Mouse (Mus musculus) lung, embryonic 14.5 days (tissue): Measurements from ENCODE around the gene Trpm6. TPM values are rescaled to one million over a fixed set of nuclear protein-coding genes. Genes with fewer than 3 reads are reported as not detected.

ENCODE experiments used
- ATAC-seq: fragments of 200-750 bp; cut with Nextera tagmentation; 2 replicates; pipeline ENCODE4 v1.8.0; 2017; ENCODE audit warnings: mild to moderate bottlenecking, moderate TSS enrichment, moderate library complexity; ENCODE audit not compliant: insufficient read depth
- DNase-seq: peaks from one replicate; pipeline ENCODE4 v3.0.0-alpha.2; 2015
- H3K27ac ChIP-seq: fragments of 300-500 bp; sonication (generic); 2 replicates; pipeline ENCODE4 v1.5.1; 2014; ENCODE audit warnings: low read depth, mild to moderate bottlenecking, moderate library complexity
- H3K27me3 ChIP-seq: fragments of 300-500 bp; sonication (generic); 2 replicates; pipeline ENCODE4 v1.6.1; 2014; ENCODE audit warnings: low read length, control low read depth; ENCODE audit not compliant: insufficient read depth
- H3K36me3 ChIP-seq: fragments of 300-500 bp; sonication (generic); 2 replicates; pipeline ENCODE4 v1.6.1; 2014; ENCODE audit warnings: control low read depth; ENCODE audit not compliant: insufficient read depth
- H3K4me1 ChIP-seq: fragments of 300-500 bp; sonication (generic); 2 replicates; pipeline ENCODE4 v1.6.1; 2014; ENCODE audit warnings: antibody characterized with exemption, control low read depth; ENCODE audit not compliant: insufficient read depth
- H3K4me2 ChIP-seq: fragments of 300-500 bp; sonication (generic); 2 replicates; pipeline ENCODE4 v1.6.1; 2014; ENCODE audit warnings: mild to moderate bottlenecking
- H3K4me3 ChIP-seq: fragments of 300-500 bp; sonication (generic); 2 replicates; pipeline ENCODE4 v1.5.1; 2014; ENCODE audit warnings: low read depth, low read length
- H3K9ac ChIP-seq: fragments of 300-500 bp; sonication (generic); 2 replicates; pipeline ENCODE4 v1.6.1; 2014
- H3K9me3 ChIP-seq: fragments of 300-500 bp; sonication (generic); 2 replicates; pipeline ENCODE4 v1.6.1; 2016; ENCODE audit warnings: low read depth, low read length, control low read depth
- CTCF ChIP-seq: IDR thresholded peaks from 2 replicates; pipeline ENCODE4 v1.5.1; 2016; ENCODE audit warnings: antibody characterized with exemption, low read depth
- WGBS: fragments of 180-500 bp; shearing (Covaris S2); extraction: QIAGEN DNeasy Blood & Tissue Kit; methylation state at CpG from one replicate; pipeline ENCODE4 v1.1.7; 2014; 5-methylcytosine and 5-hydroxymethylcytosine counted together
- polyA plus RNA-seq: library from polyadenylated mRNA; unstranded; fragments of >200 nt; fragmentation: Nextera tagmentation; extraction: Ambion mirVana; gene quantifications from 2 replicates; pipeline ENCODE4 v1.2.1, GENCODE M21; 2014

Trpm6 gene
- polyA plus RNA-seq, 1 experiment from 2014 or later, result 1.0 TPM

DNA sequence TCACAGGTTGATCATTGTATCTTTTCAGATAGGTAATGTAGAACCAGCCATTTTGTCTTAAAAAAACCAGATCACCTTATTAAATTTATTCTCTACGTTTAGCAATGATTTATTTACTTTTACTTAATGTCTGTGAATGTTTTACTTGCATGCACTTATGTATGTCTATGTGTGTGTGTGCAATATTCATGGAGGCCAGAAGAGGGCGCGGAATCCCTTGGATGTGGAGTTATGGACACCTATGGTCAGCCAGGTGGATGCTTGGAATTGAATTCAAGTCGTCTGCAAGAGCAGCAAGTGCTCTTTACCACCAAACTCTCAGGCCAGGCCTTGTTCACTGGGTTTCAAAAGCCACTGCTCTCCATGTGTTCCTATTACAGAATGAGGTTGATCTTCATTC, 118.5 kb downstream of the Trpm6 start:
- Histone ChIP-seq H3K9ac (no peak overlapping the region), H3K4me3 (no peak overlapping the region), H3K27me3 (no peaks in the 10 kb centered on the region), H3K36me3 (no peaks in the 10 kb centered on the region), H3K27ac (no peak overlapping the region), H3K4me2 (no peak overlapping the region), H3K9me3 (no peaks in the 10 kb centered on the region), H3K4me1 (no peaks in the 10 kb centered on the region)
- 0 out of 2 replicates have a peak, but pooled peaks have one; percentile 13 for TF ChIP-seq CTCF
- WGBS, result 52% methylated on average over 4 of the region's 4 CpGs
- DNase-seq (no peak), ATAC-seq (no peak)

DNA sequence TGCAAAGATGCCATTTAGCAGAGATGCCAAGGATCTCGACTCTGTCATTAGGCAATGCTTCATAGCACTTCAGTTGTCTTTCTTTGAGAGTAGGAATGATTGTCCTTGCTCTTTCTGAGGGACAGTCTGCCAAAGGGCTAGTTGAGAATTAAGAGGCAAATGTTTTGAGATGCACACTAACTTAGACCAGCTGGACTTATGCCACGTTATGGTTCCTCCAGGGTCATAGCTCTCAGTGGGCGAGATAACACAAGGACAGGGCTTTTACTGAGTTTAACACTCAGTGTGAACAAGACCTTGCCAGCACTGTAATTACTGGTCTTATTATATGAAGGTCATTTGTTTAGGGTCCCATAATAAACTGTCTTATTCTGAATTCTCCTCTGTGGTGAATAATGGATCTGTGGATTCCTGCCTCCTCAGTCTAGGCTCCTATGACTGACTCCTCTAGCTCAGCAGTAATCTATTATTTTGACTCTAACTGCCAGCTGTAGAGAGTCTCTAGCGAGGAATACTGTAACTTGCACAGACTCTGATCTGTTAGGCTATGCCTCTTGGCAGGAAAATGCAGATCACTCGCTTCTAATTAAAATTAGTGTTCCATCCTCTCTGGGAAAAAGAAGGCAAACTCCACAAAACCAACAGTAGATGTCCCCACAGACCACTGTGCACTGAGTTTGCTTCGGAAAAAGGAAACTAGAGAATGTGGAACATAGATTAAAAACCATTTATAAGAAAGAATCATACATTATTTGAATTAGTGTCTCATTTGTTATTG, 123.2 kb downstream of the Trpm6 start:
- Histone ChIP-seq H3K4me1 (no peaks in the 10 kb centered on the region), H3K4me2 (no peak overlapping the region), H3K4me3 (no peak overlapping the region), H3K27ac (no peak overlapping the region), H3K9me3 (no peaks in the 10 kb centered on the region), H3K36me3 (no peaks in the 10 kb centered on the region), H3K27me3 (no peaks in the 10 kb centered on the region), H3K9ac (no peak overlapping the region)
- DNase-seq (peak; percentile 67), ATAC-seq (no peak; the same call in 1 of the 2 replicates)
- WGBS, result 50% methylated on average over 6 of the region's 6 CpGs
- TF ChIP-seq CTCF, result peak; percentile 42

DNA sequence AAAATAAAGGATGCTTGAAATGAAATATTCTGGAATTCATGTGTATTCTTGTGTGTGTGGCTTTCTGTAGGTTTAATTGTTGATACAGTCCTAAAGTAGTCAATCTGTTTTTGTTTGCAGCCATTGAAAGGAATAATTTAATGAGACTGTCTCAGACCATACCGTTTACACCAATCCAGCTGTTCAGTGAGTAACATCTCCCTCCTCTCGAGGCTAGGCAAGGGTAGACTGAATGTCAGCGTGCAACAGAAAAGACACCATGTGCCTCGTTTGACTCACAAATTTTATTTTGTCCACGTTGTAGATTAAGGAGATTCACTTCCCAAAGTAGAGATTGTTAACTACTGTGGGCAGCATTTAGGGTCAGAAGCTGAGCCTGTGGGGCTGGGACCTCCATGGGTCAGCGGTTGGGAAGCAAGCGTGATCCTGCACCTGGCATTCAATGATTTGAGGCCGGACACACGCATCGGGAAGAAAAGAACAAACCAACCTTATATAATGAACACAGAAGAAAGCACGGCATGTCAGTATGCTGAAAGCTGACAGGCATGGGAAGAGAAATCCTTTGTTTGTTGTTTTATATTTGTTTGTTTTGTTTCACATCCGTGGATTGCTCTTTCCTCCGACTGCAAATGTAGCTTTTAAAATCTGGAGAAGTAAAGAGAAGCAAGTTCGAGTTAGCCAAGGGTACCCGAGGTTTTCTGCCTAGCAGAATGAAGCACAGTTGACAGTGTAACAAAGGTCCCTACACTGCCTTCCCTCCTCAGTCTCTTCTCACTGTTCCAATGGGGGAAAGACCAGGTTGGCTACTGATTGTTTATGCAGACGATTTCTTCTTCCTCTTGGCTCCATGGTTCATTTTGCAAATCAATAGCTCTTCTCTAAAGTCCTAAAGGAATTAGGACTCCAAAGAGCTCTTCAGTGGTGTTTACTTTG, 124.2 kb downstream of the Trpm6 start:
- Histone ChIP-seq H3K4me2 (no peak overlapping the region), H3K4me1 (no peaks in the 10 kb centered on the region), H3K9me3 (no peaks in the 10 kb centered on the region), H3K27me3 (no peaks in the 10 kb centered on the region), H3K4me3 (no peak overlapping the region), H3K36me3 (no peaks in the 10 kb centered on the region), H3K27ac (no peak overlapping the region), H3K9ac (no peak overlapping the region)
- DNase-seq (no peak), ATAC-seq (no peak)
- no peak for TF ChIP-seq CTCF
- 63% methylated on average over 16 of the region's 16 CpGs for WGBS

DNA sequence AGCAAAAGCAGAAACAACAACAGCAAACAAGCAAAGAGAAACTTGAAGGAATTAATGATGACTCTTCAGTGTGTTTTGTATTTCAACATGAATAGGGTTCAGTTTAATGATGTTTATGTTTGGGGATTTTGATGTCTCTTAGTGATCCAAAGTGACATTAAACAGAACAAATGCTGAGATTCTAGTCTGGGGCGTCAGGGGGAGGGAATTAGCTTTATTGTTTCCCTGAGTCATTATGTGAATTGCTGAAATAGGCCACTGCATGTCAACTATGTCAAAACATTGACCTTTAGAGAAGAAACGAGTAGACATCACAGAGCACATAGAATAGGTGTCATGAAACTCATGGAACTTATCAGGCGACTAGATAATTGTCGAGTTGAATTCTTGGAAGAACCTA, 129.5 kb downstream of the Trpm6 start:
- no peak for DNase-seq
- WGBS, result 61% methylated on average over 4 of the region's 4 CpGs
- TF ChIP-seq CTCF, result no peak
- Histone ChIP-seq H3K4me3 (no peak overlapping the region), H3K9me3 (no peaks in the 10 kb centered on the region), H3K4me1 (no peaks in the 10 kb centered on the region), H3K27me3 (no peaks in the 10 kb centered on the region), H3K36me3 (no peaks in the 10 kb centered on the region), H3K27ac (no peak overlapping the region), H3K9ac (no peak overlapping the region), H3K4me2 (no peak overlapping the region)
- no peak for ATAC-seq

DNA sequence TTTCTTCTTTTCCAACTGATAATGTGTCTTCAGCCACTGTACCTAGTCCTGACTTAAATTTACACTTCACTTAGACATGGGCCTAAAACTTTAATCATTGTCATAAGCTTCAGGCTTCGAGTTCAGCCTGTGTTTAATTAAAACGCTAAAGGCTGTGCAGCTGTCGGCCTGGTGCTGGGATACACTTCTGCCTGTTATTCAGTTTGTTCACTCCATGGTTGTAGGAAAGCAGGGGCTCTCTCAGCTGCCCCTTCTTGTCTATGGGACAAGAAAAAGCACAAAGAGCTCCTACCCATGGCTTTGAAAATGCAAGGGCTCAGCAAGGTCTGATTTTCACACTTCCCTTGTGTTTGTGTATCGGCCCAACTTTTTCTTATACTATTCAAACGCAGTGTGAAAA, 131.4 kb downstream of the Trpm6 start:
- H3K4me3 ChIP-seq, result no peak overlapping the region
- no peak for ATAC-seq
- no peaks in the 10 kb centered on the region for H3K36me3 ChIP-seq
- no peaks in the 10 kb centered on the region for H3K27me3 ChIP-seq
- H3K27ac ChIP-seq, result no peak overlapping the region
- DNase-seq, result no peak
- no peak overlapping the region for H3K4me2 ChIP-seq
- H3K9ac ChIP-seq, result no peak overlapping the region
- TF ChIP-seq CTCF, result no peak
- WGBS, result 71% methylated on average over 5 of the region's 5 CpGs
- H3K9me3 ChIP-seq, result no peaks in the 10 kb centered on the region
- H3K4me1 ChIP-seq, result no peaks in the 10 kb centered on the region

DNA sequence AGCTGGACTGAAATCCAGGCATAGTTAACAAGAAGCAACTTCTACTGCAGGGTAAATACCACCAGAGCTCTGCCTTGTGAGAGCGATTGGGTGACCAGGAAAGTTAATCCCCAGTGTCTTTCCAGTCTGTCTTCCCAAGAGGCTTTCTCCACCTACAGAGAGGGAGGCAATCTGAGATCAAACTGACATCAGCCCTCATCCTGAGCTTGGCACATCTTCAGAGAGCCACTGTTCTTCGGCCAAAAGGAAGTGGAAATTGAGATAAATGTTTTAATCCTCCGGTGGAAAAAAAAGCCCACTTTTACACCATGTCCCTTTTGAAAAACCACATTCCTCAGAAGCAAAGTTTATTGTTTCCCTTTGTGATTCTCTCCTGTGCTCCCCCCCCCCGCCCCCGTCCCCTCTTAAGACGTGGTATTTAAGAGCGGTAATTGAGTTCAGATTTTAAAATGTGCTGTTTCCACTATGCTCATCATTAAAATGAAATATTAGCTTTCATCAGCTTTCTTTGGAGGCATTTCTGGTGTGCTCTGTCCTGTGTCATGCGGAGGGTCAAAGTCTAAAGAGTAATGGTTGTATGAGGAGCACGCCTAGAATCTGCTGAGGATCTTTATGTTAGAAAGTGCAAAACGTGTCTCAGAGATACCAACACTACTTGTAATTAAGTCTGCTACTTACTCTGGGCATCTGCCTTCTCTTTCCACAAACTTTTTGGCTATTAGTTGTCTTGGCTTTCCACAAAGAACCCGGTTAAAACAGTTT, 138.0 kb downstream of the Trpm6 start:
- H3K9me3 ChIP-seq, result no peaks in the 10 kb centered on the region
- H3K36me3 ChIP-seq, result no peaks in the 10 kb centered on the region
- H3K4me1 ChIP-seq, result no peaks in the 10 kb centered on the region
- no peak for ATAC-seq
- no peaks in the 10 kb centered on the region for H3K27me3 ChIP-seq
- 37% methylated on average over 11 of the region's 11 CpGs for WGBS
- no peak for DNase-seq
- no peak overlapping the region for H3K9ac ChIP-seq
- no peak overlapping the region for H3K27ac ChIP-seq
- H3K4me2 ChIP-seq, result no peak overlapping the region
- TF ChIP-seq CTCF, result no peak
- H3K4me3 ChIP-seq, result no peak overlapping the region
